Mouse (Mus musculus) left cerebral cortex, postnatal 25 days (tissue): ENCODE data around the gene Inip. TPM values are rescaled to one million over a fixed set of nuclear protein-coding genes. Genes with fewer than 3 reads are reported as not detected.
"Not testable (repeated sequence)": the region's sequence is repeated elsewhere in the genome, so short reads cannot be mapped to it uniquely, and the experiment has no call there.

Experiments
- DNase-seq, 2 experiments: peaks; one replicate each; pipeline ENCODE4 v3.0.0; 2022; ENCODE audit warnings: low spot score in 2 of 2, mixed read lengths in 1 of 2
- intact Hi-C: fragments of 180-260 bp; cut with DNase I; formaldehyde crosslinking; loops from one replicate; pipeline ENCODE4 v1.15.1; 2025
- total RNA-seq, 2 experiments: library from RNA; stranded (reverse); gene quantifications; 2 replicates each; pipeline ENCODE4 v1.2.3; 2021

The Inip gene
- total RNA-seq, 2 experiments from 2014 or later: 23.1 to 25.4 TPM

GRCm38 (mm10) chr4:59815121-59815810 is 13.9 kb upstream of the Inip start:
- intact Hi-C loops: no loop called here

GRCm38 (mm10) chr4:59814094-59814493 is 12.7 kb upstream of the Inip start:
- no peak for DNase-seq
- intact Hi-C loops: no loop called here

More at GRCm38 (mm10) chr4:59815121-59815810, 13.9 kb upstream of the Inip start:
- peak in 1 of 2 experiments; percentile 69 for DNase-seq

GRCm38 (mm10) chr4:59808396-59808795 is 7.0 kb upstream of the Inip start:
- DNase-seq: no peak
- intact Hi-C loops: loop anchor here (5.0 kb wide), 1 partner anchor 44 kb away; no protein-coding TSS in a partner anchor

- intact Hi-C loops: loop anchor here (5.0 kb wide), 1 partner anchor 45 kb away; no protein-coding TSS in a partner anchor
- DNase-seq: peak in 1 of 2 experiments; percentile 49
These were observed 6.1 kb upstream of the Inip start for GRCm38 (mm10) chr4:59807521-59807920.

DNA sequence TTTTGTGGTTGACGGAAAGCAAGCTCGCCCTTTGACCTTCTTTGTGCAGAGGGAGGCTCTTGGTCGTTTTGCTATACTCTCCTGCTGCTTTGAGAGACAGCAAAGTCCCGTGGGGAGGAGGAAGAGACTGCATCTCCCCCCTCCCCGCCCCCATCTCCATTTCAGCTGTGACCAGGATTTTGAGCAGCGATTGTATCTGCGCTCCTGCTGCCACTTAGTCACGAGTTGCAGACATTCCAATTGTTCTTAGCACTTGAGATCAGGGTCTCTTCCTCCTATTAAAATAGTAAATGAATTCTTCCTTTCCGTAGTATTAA is 5.4 kb upstream of the Inip start:
- no peak for DNase-seq
- intact Hi-C loops: loop anchor here (5.0 kb wide), 1 partner anchor 45 kb away; no protein-coding TSS in a partner anchor

GRCm38 (mm10) chr4:59805968-59806878 is 4.8 kb upstream of the Inip start:
- intact Hi-C loops: loop anchor here (5.0 kb wide), 1 partner anchor 46 kb away; no protein-coding TSS in a partner anchor

DNA sequence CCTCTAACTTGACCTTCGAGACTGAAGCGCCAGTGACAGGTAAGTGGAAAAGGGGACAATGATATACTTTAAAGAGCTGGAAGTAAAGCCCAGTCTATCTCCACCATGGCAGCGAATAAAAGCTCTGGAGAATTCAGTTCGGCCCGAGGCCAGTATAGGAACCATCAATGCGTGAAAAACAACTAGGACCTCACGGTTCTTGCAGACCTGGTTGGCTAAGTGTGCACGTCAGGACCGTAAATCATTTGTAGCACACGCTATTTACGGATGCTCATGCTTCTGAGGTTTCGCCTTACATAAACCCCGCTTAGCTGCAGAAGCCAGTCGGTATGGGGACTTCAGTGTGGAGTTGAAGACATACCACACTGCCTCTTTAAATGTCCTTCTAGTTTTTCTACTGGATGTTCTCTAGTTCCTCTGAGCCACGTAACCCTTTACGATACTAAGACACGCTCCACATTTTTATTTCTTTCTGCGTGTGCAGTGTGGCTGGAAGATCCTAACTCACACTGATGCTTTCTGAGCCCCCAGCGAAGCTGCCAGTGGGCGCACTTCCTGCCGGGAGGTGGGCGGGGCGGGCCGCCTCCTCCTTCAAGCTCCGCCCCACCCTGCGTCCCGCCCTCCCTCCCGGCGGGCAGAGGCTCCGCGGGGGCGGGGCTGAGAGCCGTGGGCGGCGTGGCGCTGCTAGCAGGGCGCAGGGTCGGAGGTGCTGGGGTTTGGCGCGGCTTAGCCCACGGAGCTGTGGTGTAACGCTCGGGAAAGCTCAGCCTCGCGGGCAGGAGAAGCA is 4.0 kb upstream of the Inip start, which contains the start of gene Snx30:
Gene Snx30 (plus strand): TSS at position 660 of the 787 bp plus-strand sequence.
- intact Hi-C loops: loop anchor here (5.0 kb wide), 1 partner anchor 47 kb away; no protein-coding TSS in a partner anchor

More at GRCm38 (mm10) chr4:59805968-59806878, 4.8 kb upstream of the Inip start:
- DNase-seq: no peak

GRCm38 (mm10) chr4:59804754-59805153 is 3.4 kb upstream of the Inip start:
- intact Hi-C loops: loop anchor here (5.0 kb wide), 1 partner anchor 48 kb away; no protein-coding TSS in a partner anchor
- no peak for DNase-seq

More for the DNA sequence above, 4.0 kb upstream of the Inip start, which contains the start of gene Snx30:
- peak; percentile 91 for DNase-seq

DNA sequence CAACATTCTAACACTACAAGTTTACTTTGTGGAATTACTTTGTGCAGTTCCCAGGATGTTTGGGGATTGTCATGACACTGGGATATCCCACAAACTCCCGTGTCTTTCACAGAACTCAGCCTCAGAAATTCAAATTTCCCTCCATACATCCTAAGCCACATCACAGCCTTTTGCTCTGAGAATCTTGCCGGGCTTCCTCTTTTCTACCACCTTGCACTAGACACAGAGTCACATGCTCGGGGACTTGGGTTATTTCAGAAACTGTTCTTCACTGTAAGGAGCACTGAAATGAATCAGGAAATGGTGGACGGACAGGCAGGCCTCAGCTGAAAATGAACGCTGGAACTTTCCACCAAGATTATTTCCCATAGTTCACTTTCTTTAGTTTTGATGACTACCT is 2.0 kb upstream of the Inip start:
- DNase-seq: no peak
- intact Hi-C loops: no loop called here

DNA sequence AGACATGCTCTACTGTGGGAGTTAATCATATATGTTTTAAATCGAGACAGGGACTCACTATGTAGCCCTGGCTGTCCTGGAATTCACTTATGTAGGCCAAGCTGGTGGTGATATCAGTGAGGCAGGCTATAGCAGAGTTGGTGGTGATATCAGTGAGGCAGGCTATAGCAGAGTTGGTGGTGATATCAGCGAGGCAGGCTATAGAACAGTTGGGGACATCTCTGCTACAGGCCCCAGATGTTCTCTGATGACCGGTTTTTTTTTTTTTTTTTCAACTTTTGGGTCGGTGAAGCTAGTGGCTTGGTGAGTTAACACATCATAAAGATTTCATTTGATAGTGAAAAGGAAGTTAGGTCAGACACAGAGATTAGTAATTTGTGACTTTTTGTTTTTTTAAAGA is 1.4 kb upstream of the Inip start:
- DNase-seq: no peak
- intact Hi-C loops: no loop called here

DNA sequence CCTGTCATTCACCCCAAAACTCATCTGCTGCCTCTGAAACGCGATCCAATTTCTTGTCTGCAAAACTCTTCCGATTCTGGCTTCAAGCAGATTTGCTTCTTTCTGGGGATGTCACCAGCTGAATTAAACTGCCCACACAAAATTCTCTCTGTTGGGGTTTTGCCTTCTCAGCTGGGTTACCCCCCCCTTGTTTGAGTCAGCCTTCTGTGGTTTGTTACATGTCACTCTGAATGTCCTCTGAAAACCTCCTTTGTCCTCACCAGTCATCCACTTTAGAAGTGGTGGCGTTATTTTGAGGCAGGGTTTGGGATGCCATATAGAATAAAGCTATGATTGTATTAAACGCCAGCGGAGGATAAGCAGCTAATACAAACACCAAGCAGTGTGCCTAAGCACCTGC is 718 bp upstream of the Inip start:
- intact Hi-C loops: no loop called here
- DNase-seq: no peak

- intact Hi-C loops: no loop called here
- DNase-seq: no peak
These were observed 1.2 kb downstream of the Inip start for GRCm38 (mm10) chr4:59800181-59800580.

DNA sequence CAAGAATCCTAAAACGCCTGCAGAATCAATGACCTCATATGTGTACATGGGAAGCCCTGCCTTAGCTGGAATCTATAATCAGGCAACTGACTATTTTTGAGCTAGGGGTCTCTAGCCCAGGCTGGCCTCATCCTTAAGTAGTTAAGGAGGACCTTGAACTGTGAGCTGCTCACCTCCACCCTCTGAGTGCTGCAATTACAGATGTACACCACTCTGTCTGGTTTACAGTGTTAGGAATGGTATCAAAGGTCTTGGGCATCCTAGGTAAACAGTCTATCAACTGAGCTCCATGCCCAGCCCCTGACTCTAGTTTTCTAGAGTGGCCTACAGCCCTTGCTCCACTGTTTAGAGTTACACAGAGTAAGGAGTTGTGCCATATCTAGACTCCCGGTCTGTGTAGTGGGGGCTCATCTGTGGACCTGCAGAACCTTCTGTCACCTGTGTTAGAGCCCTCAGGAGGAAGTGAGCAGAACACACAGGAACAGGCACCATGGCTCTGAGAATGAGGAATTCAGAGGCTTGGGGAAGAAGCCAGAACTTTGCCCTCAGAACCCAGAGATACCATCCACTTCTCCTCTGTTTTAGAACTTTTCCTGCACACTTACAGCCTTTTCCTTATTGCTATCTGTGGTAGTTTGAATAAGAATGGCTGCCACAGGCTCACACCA is 5.5 kb downstream of the Inip start:
- no peak for DNase-seq
- intact Hi-C loops: no loop called here

DNA sequence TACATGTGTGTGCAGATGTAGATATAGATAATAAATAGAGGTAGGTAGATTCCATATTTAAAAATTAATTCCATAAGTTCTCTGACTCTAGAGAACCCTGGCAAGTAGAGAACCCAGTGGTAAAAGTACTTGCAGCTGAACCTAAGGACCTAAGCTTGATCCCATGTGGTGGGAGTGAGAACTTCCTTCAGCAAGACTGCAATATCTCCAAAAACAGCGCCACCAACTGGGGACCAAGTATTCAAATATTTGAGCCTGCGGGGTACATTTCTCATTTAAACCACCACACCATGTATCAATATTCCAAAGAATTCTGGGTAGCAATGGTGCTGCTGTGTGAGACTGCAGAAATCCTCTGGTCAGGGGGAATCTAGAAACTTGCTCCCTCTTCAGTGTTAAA is 7.3 kb downstream of the Inip start:
- DNase-seq: no peak
- intact Hi-C loops: no loop called here

GRCm38 (mm10) chr4:59793626-59794025 is 7.8 kb downstream of the Inip start:
- DNase-seq, intact Hi-C loops: not testable (repeated sequence)

- no peak for DNase-seq
- intact Hi-C loops: loop anchor here (5.0 kb wide), 1 partner anchor 138 kb away; no protein-coding TSS in a partner anchor
These were observed 12.4 kb downstream of the Inip start for GRCm38 (mm10) chr4:59789015-59789414.

DNA sequence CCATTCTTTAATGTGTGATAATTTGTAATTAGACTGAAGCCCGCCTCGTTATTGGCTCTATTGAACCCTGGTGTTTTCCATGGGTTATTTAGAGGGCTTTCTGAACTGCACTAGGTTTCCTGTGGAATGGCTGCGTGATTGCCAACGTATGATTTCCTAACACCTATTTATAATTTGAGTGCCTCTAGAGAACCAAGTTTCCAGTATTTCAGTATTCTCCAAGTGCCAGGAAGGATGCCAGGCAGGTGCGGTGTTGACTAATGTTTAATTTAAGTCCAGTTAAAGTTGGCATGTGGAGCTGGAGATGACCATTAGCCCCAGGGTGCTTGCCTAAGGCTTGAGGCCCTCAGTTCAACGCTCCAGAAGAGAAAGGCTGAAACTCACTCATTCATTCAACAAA is 14.3 kb downstream of the Inip start:
- intact Hi-C loops: loop anchor here (2.0 to 5.0 kb wide), 2 partner anchors 64 to 140 kb away; no protein-coding TSS in a partner anchor

DNA sequence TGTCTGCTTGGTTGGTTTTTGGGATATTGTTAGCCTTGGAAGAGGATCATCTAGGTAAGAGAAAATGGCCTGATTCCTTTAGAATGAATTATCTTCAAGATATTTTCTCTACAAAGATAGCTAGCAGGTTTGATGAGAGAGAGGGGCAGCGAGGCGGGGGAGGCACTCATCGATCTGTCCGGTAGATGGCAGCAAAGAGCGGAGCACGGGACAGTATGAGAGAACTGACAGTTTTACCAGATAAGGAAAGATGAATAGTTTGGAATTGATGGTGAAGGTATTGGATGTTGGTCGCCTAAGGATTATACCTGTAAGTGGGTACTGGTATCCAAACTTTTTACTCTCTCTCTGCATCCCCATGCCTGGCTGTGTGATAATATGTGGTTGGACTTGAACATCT is 14.7 kb downstream of the Inip start:
- intact Hi-C loops: loop anchor here (1.0 to 5.0 kb wide), 3 partner anchors 64 to 141 kb away; no protein-coding TSS in a partner anchor
- DNase-seq: peak; percentile 74 to 77

More for the DNA sequence above, 14.3 kb downstream of the Inip start:
- no peak for DNase-seq

GRCm38 (mm10) chr4:59785412-59785811 is 16.0 kb downstream of the Inip start:
- intact Hi-C loops: loop anchor here (5.0 kb wide), 1 partner anchor 142 kb away; no protein-coding TSS in a partner anchor
- DNase-seq: no peak
